Mouse (Mus musculus): ENCODE measurements at regions not wholly inside any gene's neighbourhood (a gene's known extent, or its start where the extent isn't known, plus 50 kb on each side); places are given as distances from the start of the nearest gene placed in this dataset.

GRCm38 (mm10) chr5:82396632-82397234 lies 958.3 kb downstream of the Tecrl start:
- DNase-seq (ENCODE audit: low read depth in 3 of 3, low spot score in 3 of 3) = no peak
- H3K27me3 ChIP-seq (ENCODE audit: control insufficient read depth, insufficient read depth, low read length) = no peaks in the 10 kb centered on the region
- no peak overlapping the region for H3K4me2 ChIP-seq (ENCODE audit: low read depth)
- TF ChIP-seq CTCF (IDR thresholded peaks at IDR 0.05; ENCODE audit: low read depth) (no peak), EP300 (IDR thresholded peaks at IDR 0.05; ENCODE audit: low read depth) (no peak)
- WGBS (ENCODE audit: insufficient replicate concordance) = 40% methylated on average over 5 of the region's 5 CpGs
- H3K4me3 ChIP-seq (ENCODE audit: insufficient read depth in 1 of 2, low read depth in 2 of 2, low read length in 2 of 2) = no peak overlapping the region
- no peak overlapping the region for H3K27ac ChIP-seq
- no peak for ATAC-seq (ENCODE audit: insufficient read depth)
- H3K36me3 ChIP-seq (replicated peaks; ENCODE audit: control insufficient read depth, insufficient read depth, low read depth) = no peaks in the 10 kb centered on the region
- H3K9me3 ChIP-seq (ENCODE audit: control insufficient read depth, low read length) = no peaks in the 10 kb centered on the region
- no peaks in the 10 kb centered on the region for H3K4me1 ChIP-seq (replicated peaks; ENCODE audit: control insufficient read depth in 2 of 2, insufficient read depth in 2 of 2, low read length in 1 of 2)
- H3K9ac ChIP-seq (replicated peaks) = no peak overlapping the region

GRCm38 (mm10) chr5:82361624-82362023 lies 993.4 kb downstream of the Tecrl start:
- Histone ChIP-seq H3K4me1 (replicated peaks; ENCODE audit: control insufficient read depth in 2 of 2, insufficient read depth in 2 of 2, low read length in 1 of 2) (no peaks in the 10 kb centered on the region), H3K4me3 (ENCODE audit: insufficient read depth in 1 of 2, low read depth in 2 of 2, low read length in 2 of 2) (no peak overlapping the region), H3K27ac (no peak overlapping the region), H3K27me3 (ENCODE audit: control insufficient read depth, insufficient read depth, low read length) (no peaks in the 10 kb centered on the region), H3K4me2 (ENCODE audit: low read depth) (no peak overlapping the region), H3K9ac (replicated peaks) (no peak overlapping the region), H3K9me3 (ENCODE audit: control insufficient read depth, low read length) (no peaks in the 10 kb centered on the region), H3K36me3 (replicated peaks; ENCODE audit: control insufficient read depth, insufficient read depth, low read depth) (no peaks in the 10 kb centered on the region)
- DNase-seq (ENCODE audit: low read depth in 3 of 3, low spot score in 3 of 3) (no peak), ATAC-seq (ENCODE audit: insufficient read depth) (no peak)
- WGBS (ENCODE audit: insufficient replicate concordance) = 51% methylated on average over 3 of the region's 3 CpGs
- TF ChIP-seq EP300 (IDR thresholded peaks at IDR 0.05; ENCODE audit: low read depth) = no peak
- TF ChIP-seq CTCF (IDR thresholded peaks at IDR 0.05; ENCODE audit: low read depth) = no peak

- H3K9ac ChIP-seq (replicated peaks) = no peak overlapping the region
- H3K4me1 ChIP-seq (replicated peaks; ENCODE audit: control insufficient read depth in 2 of 2, insufficient read depth in 2 of 2, low read length in 1 of 2) = no peaks in the 10 kb centered on the region
- H3K27ac ChIP-seq = no peak overlapping the region
- no peaks in the 10 kb centered on the region for H3K36me3 ChIP-seq (replicated peaks; ENCODE audit: control insufficient read depth, insufficient read depth, low read depth)
- ATAC-seq (ENCODE audit: insufficient read depth) (no peak), DNase-seq (ENCODE audit: low read depth in 3 of 3, low spot score in 3 of 3) (no peak)
- H3K4me3 ChIP-seq (ENCODE audit: insufficient read depth in 1 of 2, low read depth in 2 of 2, low read length in 2 of 2) = no peak overlapping the region
- no peaks in the 10 kb centered on the region for H3K27me3 ChIP-seq (ENCODE audit: control insufficient read depth, insufficient read depth, low read length)
- H3K4me2 ChIP-seq (ENCODE audit: low read depth) = no peak overlapping the region
- H3K9me3 ChIP-seq (ENCODE audit: control insufficient read depth, low read length) = no peaks in the 10 kb centered on the region
- TF ChIP-seq EP300 (IDR thresholded peaks at IDR 0.05; ENCODE audit: low read depth) (no peak), CTCF (IDR thresholded peaks at IDR 0.05; ENCODE audit: low read depth) (no peak)
- WGBS (ENCODE audit: insufficient replicate concordance) = 68% methylated on average over 5 of the region's 5 CpGs
These were observed 998.7 kb downstream of the Tecrl start for GRCm38 (mm10) chr5:82356336-82356735.

GRCm38 (mm10) chr5:82351089-82351488 lies 1003.9 kb downstream of the Tecrl start:
- no peak overlapping the region for H3K4me2 ChIP-seq (ENCODE audit: low read depth)
- no peak for TF ChIP-seq EP300 (IDR thresholded peaks at IDR 0.05; ENCODE audit: low read depth)
- no peak for TF ChIP-seq CTCF (IDR thresholded peaks at IDR 0.05; ENCODE audit: low read depth)
- no peak overlapping the region for H3K9ac ChIP-seq (replicated peaks)
- no peak overlapping the region for H3K27ac ChIP-seq
- no peaks in the 10 kb centered on the region for H3K27me3 ChIP-seq (ENCODE audit: control insufficient read depth, insufficient read depth, low read length)
- H3K36me3 ChIP-seq (replicated peaks; ENCODE audit: control insufficient read depth, insufficient read depth, low read depth) = no peaks in the 10 kb centered on the region
- no peak overlapping the region for H3K4me3 ChIP-seq (ENCODE audit: insufficient read depth in 1 of 2, low read depth in 2 of 2, low read length in 2 of 2)
- ATAC-seq (ENCODE audit: insufficient read depth) = no peak
- H3K4me1 ChIP-seq (replicated peaks; ENCODE audit: control insufficient read depth in 2 of 2, insufficient read depth in 2 of 2, low read length in 1 of 2) = no peaks in the 10 kb centered on the region
- DNase-seq (ENCODE audit: low read depth in 3 of 3, low spot score in 3 of 3) = no peak
- no peaks in the 10 kb centered on the region for H3K9me3 ChIP-seq (ENCODE audit: control insufficient read depth, low read length)
- 53% methylated on average over 2 of the region's 2 CpGs for WGBS (ENCODE audit: insufficient replicate concordance)

GRCm38 (mm10) chr5:82346672-82347071 lies 1008.3 kb downstream of the Tecrl start:
- no peaks in the 10 kb centered on the region for H3K27me3 ChIP-seq (ENCODE audit: control insufficient read depth, insufficient read depth, low read length)
- H3K9me3 ChIP-seq (ENCODE audit: control insufficient read depth, low read length) = no peaks in the 10 kb centered on the region
- H3K9ac ChIP-seq (replicated peaks) = no peak overlapping the region
- H3K4me2 ChIP-seq (ENCODE audit: low read depth) = no peak overlapping the region
- DNase-seq (ENCODE audit: low read depth in 3 of 3, low spot score in 3 of 3) (no peak), ATAC-seq (ENCODE audit: insufficient read depth) (no peak)
- H3K4me3 ChIP-seq (ENCODE audit: insufficient read depth in 1 of 2, low read depth in 2 of 2, low read length in 2 of 2) = no peak overlapping the region
- WGBS (ENCODE audit: insufficient replicate concordance) = 8% methylated on average over 7 of the region's 7 CpGs
- no peak overlapping the region for H3K27ac ChIP-seq
- no peak for TF ChIP-seq EP300 (IDR thresholded peaks at IDR 0.05; ENCODE audit: low read depth)
- peak; percentile 42 for TF ChIP-seq CTCF (IDR thresholded peaks at IDR 0.05; ENCODE audit: low read depth)
- H3K36me3 ChIP-seq (replicated peaks; ENCODE audit: control insufficient read depth, insufficient read depth, low read depth) = no peaks in the 10 kb centered on the region
- no peaks in the 10 kb centered on the region for H3K4me1 ChIP-seq (replicated peaks; ENCODE audit: control insufficient read depth in 2 of 2, insufficient read depth in 2 of 2, low read length in 1 of 2)
